Comparison of ENCODE assay signal across 8 mouse cellular contexts in genomic region chr11:60775578-60775977, GRCm38 (mm10). TPM values are rescaled to one million over a fixed set of nuclear protein-coding genes. Genes with fewer than 3 reads are reported as not detected.
DNase-seq lines count a peak whose midpoint lies in the region; ATAC-seq and TF ChIP-seq lines count a peak whose summit lies in the region.

No protein-coding gene starts in this region.

- no peaks in the 10 kb centered on the region for H3K9me3 ChIP-seq in lung, embryonic 16.5 days (ENCODE audit: control insufficient read depth, low read length)
- no peaks in the 10 kb centered on the region for H3K9me3 ChIP-seq in forebrain, embryonic 10.5 days
- no peaks in the 10 kb centered on the region for H3K9me3 ChIP-seq in limb, embryonic 13.5 days
- no peaks in the 10 kb centered on the region for H3K9me3 ChIP-seq in stomach, embryonic 14.5 days (ENCODE audit: control insufficient read depth, low read depth, low read length)

- ATAC-seq in lung, embryonic 16.5 days (ENCODE audit: low read depth): no peak
- no peak for ATAC-seq in limb, embryonic 13.5 days (ENCODE audit: low FRiP score, low read depth)
- no peak for ATAC-seq in stomach, embryonic 14.5 days (ENCODE audit: insufficient number of reproducible peaks, insufficient read depth, low FRiP score, low read depth)

- H3K36me3 ChIP-seq in lung, embryonic 16.5 days (ENCODE audit: control insufficient read depth, insufficient read depth, low read length): no peaks in the 10 kb centered on the region
- H3K36me3 ChIP-seq in forebrain, embryonic 10.5 days (replicated peaks): peaks cover 25% of the 10 kb centered on the region
- peaks cover 23% of the 10 kb centered on the region for H3K36me3 ChIP-seq in limb, embryonic 13.5 days
- H3K36me3 ChIP-seq in stomach, embryonic 14.5 days (ENCODE audit: control insufficient read depth, insufficient read depth, low read length): peaks cover 4% of the 10 kb centered on the region; the same call in 1 of the 2 replicates

- H3K27me3 ChIP-seq in lung, embryonic 16.5 days (ENCODE audit: control insufficient read depth, insufficient read depth, low read depth, low read length): no peaks in the 10 kb centered on the region
- H3K27me3 ChIP-seq in forebrain, embryonic 10.5 days (ENCODE audit: poor library complexity, severe bottlenecking): no peaks in the 10 kb centered on the region
- no peaks in the 10 kb centered on the region for H3K27me3 ChIP-seq in limb, embryonic 13.5 days
- no peaks in the 10 kb centered on the region for H3K27me3 ChIP-seq in stomach, embryonic 14.5 days (ENCODE audit: control insufficient read depth, insufficient read depth, low read length)

- no peak overlapping the region for H3K27ac ChIP-seq in lung, embryonic 16.5 days (ENCODE audit: low read length)
- H3K27ac ChIP-seq in forebrain, embryonic 10.5 days: no peak overlapping the region
- no peak overlapping the region for H3K27ac ChIP-seq in limb, embryonic 13.5 days
- no peak overlapping the region for H3K27ac ChIP-seq in stomach, embryonic 14.5 days (ENCODE audit: low read length)

- TF ChIP-seq CTCF in lung, adult 2 months (IDR thresholded peaks at IDR 0.05; ENCODE audit: insufficient read depth, low read length): no peak

- peak overlapping the region; percentile 82 for H3K4me3 ChIP-seq in lung, embryonic 16.5 days (ENCODE audit: low read length)
- H3K4me3 ChIP-seq in lung, adult 2 months (replicated peaks; ENCODE audit: extremely low read depth, low read depth, low read length): no peak overlapping the region
- peak overlapping the region; percentile 93 for H3K4me3 ChIP-seq in forebrain, embryonic 10.5 days
- H3K4me3 ChIP-seq in limb, embryonic 13.5 days: peak overlapping the region; percentile 83
- peak overlapping the region; percentile 66 for H3K4me3 ChIP-seq in stomach, embryonic 14.5 days (ENCODE audit: low read depth, low read length)

- 33% methylated on average over 6 of the region's 6 CpGs for WGBS in lung, embryonic 16.5 days
- WGBS in lung, adult 2 months: 47% methylated on average over 6 of the region's 6 CpGs
- 67% methylated on average over 6 of the region's 6 CpGs for WGBS in forebrain, embryonic 10.5 days
- 58% methylated on average over 6 of the region's 6 CpGs for WGBS in limb, embryonic 13.5 days
- 56% methylated on average over 6 of the region's 6 CpGs for WGBS in stomach, embryonic 14.5 days

- no peak for DNase-seq in lung, adult 2 months
- no peak for DNase-seq in forebrain, embryonic 10.5 days (ENCODE audit: extremely low spot score, low spot score)
- DNase-seq in right cerebral cortex, postnatal 36 days (ENCODE audit: low spot score in 2 of 2): no peak
- no peak for DNase-seq in T-cell, adult 2 months (ENCODE audit: low spot score)
- no peak for DNase-seq in cerebellum, postnatal 10 days

- no peak for TF ChIP-seq POLR2A in lung, adult 2 months (IDR thresholded peaks at IDR 0.05; ENCODE audit: borderline replicate concordance, extremely low read depth, low read depth, low read length)

- H3K9ac ChIP-seq in lung, embryonic 16.5 days (ENCODE audit: low read length): peak overlapping the region; percentile 40; the same call in 1 of the 2 replicates
- H3K9ac ChIP-seq in limb, embryonic 13.5 days: peak overlapping the region; percentile 84
- peak overlapping the region; percentile 51; the same call in 1 of the 2 replicates for H3K9ac ChIP-seq in stomach, embryonic 14.5 days (replicated peaks; ENCODE audit: low read depth, low read length)

- H3K4me1 ChIP-seq in lung, embryonic 16.5 days (replicated peaks; ENCODE audit: control insufficient read depth, insufficient read depth, low read length): peaks cover 47% of the 10 kb centered on the region
- peaks cover 29% of the 10 kb centered on the region for H3K4me1 ChIP-seq in lung, adult 2 months (ENCODE audit: control insufficient read depth, insufficient read depth, low read length)
- peaks cover 50% of the 10 kb centered on the region for H3K4me1 ChIP-seq in forebrain, embryonic 10.5 days
- H3K4me1 ChIP-seq in limb, embryonic 13.5 days: peaks cover 54% of the 10 kb centered on the region
- H3K4me1 ChIP-seq in stomach, embryonic 14.5 days (ENCODE audit: control insufficient read depth, insufficient read depth, low read length): peaks cover 38% of the 10 kb centered on the region

- peak overlapping the region; percentile 75 for H3K4me2 ChIP-seq in lung, embryonic 16.5 days (ENCODE audit: low read depth, low read length)
- peak overlapping the region; percentile 91 for H3K4me2 ChIP-seq in limb, embryonic 13.5 days (replicated peaks)
- H3K4me2 ChIP-seq in stomach, embryonic 14.5 days (replicated peaks; ENCODE audit: low read depth, low read length): peak overlapping the region; percentile 64

RNA-seq across cellular contexts. Expression of gene Top3a, which starts 1.6 kb away (rescaled TPM):
- 13.9 and 17.3 TPM in 2 replicates for polyA plus RNA-seq in lung, embryonic 16.5 days (2015; fragmentation: Nextera tagmentation; extraction: Ambion mirVana)
- 6.1 and 6.9 TPM in 2 replicates for polyA plus RNA-seq in lung, adult 2 months (2012; rRNA removed)
- polyA plus RNA-seq in forebrain, embryonic 10.5 days (2016; fragmentation: Nextera tagmentation; extraction: Ambion mirVana): 28.3 and 28.9 TPM in 2 replicates
- 18.9 and 22.0 TPM in 2 replicates for polyA plus RNA-seq in limb, embryonic 13.5 days (2015; fragmentation: Nextera tagmentation; extraction: Ambion mirVana)
- 13.8 and 14.7 TPM in 2 replicates for polyA plus RNA-seq in stomach, embryonic 14.5 days (2014; fragmentation: Nextera tagmentation; extraction: Ambion mirVana)

RNA-seq across cellular contexts. Expression of gene Smcr8, which starts 1.7 kb away (rescaled TPM):
- polyA plus RNA-seq in lung, embryonic 16.5 days (2015; fragmentation: Nextera tagmentation; extraction: Ambion mirVana): 5.5 and 5.8 TPM in 2 replicates
- polyA plus RNA-seq in lung, adult 2 months (2012; rRNA removed): 9.4 and 11.5 TPM in 2 replicates
- polyA plus RNA-seq in forebrain, embryonic 10.5 days (2016; fragmentation: Nextera tagmentation; extraction: Ambion mirVana): 9.2 and 10.0 TPM in 2 replicates
- 5.4 and 7.0 TPM in 2 replicates for polyA plus RNA-seq in limb, embryonic 13.5 days (2015; fragmentation: Nextera tagmentation; extraction: Ambion mirVana)
- 7.0 and 7.8 TPM in 2 replicates for polyA plus RNA-seq in stomach, embryonic 14.5 days (2014; fragmentation: Nextera tagmentation; extraction: Ambion mirVana)

RNA-seq across cellular contexts. Expression of gene Shmt1, which starts 35.9 kb away (rescaled TPM):
- polyA plus RNA-seq in lung, embryonic 16.5 days (2015; fragmentation: Nextera tagmentation; extraction: Ambion mirVana): 46.8 and 47.1 TPM in 2 replicates
- polyA plus RNA-seq in lung, adult 2 months (2012; rRNA removed): 8.1 and 10.6 TPM in 2 replicates
- 113 TPM in 2 replicates for polyA plus RNA-seq in forebrain, embryonic 10.5 days (2016; fragmentation: Nextera tagmentation; extraction: Ambion mirVana)
- polyA plus RNA-seq in limb, embryonic 13.5 days (2015; fragmentation: Nextera tagmentation; extraction: Ambion mirVana): 47.9 and 52.2 TPM in 2 replicates
- 65.1 and 66.8 TPM in 2 replicates for polyA plus RNA-seq in stomach, embryonic 14.5 days (2014; fragmentation: Nextera tagmentation; extraction: Ambion mirVana)

RNA-seq across cellular contexts. Expression of gene Mief2, which starts 47.4 kb away (rescaled TPM):
- polyA plus RNA-seq in lung, embryonic 16.5 days (2015; fragmentation: Nextera tagmentation; extraction: Ambion mirVana): 13.9 and 14.0 TPM in 2 replicates
- polyA plus RNA-seq in lung, adult 2 months (2012; rRNA removed): 22.3 and 25.4 TPM in 2 replicates
- 13.5 and 14.5 TPM in 2 replicates for polyA plus RNA-seq in forebrain, embryonic 10.5 days (2016; fragmentation: Nextera tagmentation; extraction: Ambion mirVana)
- 17.9 and 19.7 TPM in 2 replicates for polyA plus RNA-seq in limb, embryonic 13.5 days (2015; fragmentation: Nextera tagmentation; extraction: Ambion mirVana)
- polyA plus RNA-seq in stomach, embryonic 14.5 days (2014; fragmentation: Nextera tagmentation; extraction: Ambion mirVana): 12.9 and 13.5 TPM in 2 replicates

RNA-seq across cellular contexts. Expression of gene Flii, which starts 48.5 kb away (rescaled TPM):
- polyA plus RNA-seq in lung, embryonic 16.5 days (2015; fragmentation: Nextera tagmentation; extraction: Ambion mirVana): 90.8 and 98.7 TPM in 2 replicates
- polyA plus RNA-seq in lung, adult 2 months (2012; rRNA removed): 236 and 264 TPM in 2 replicates
- 77.6 and 84.1 TPM in 2 replicates for polyA plus RNA-seq in forebrain, embryonic 10.5 days (2016; fragmentation: Nextera tagmentation; extraction: Ambion mirVana)
- polyA plus RNA-seq in limb, embryonic 13.5 days (2015; fragmentation: Nextera tagmentation; extraction: Ambion mirVana): 65.2 and 68.1 TPM in 2 replicates
- polyA plus RNA-seq in stomach, embryonic 14.5 days (2014; fragmentation: Nextera tagmentation; extraction: Ambion mirVana): 67.6 and 76.2 TPM in 2 replicates
